Mouse (Mus musculus): Measurements from ENCODE around the gene Kcnip4. TPM values are rescaled to one million over a fixed set of nuclear protein-coding genes. Genes with fewer than 3 reads are reported as not detected.
A peak's percentile ranks its signal among the peaks of the same experiment; 100 is the strongest.

Kcnip4 gene
- total RNA-seq, 2 experiments from 2014 or later: 0.11 TPM; not detected in 1

- intact Hi-C loops (cut with DNase I): no loop called here
- DNase-seq (ENCODE audit: low spot score): no peak
These were observed 1024.5 kb downstream of the Kcnip4 start for GRCm38 (mm10) chr5:48500204-48500603.

- intact Hi-C loops (cut with DNase I): no loop called here
- DNase-seq (ENCODE audit: low spot score): no peak
These were observed 1033.7 kb downstream of the Kcnip4 start for GRCm38 (mm10) chr5:48490864-48491477.

- DNase-seq (ENCODE audit: low spot score): no peak
- intact Hi-C loops (cut with DNase I): no loop called here
These were observed 1035.0 kb downstream of the Kcnip4 start for GRCm38 (mm10) chr5:48489549-48490288.

GRCm38 (mm10) chr5:48483112-48483511, 1041.6 kb downstream of the Kcnip4 start:
- DNase-seq (ENCODE audit: low spot score): no peak
- intact Hi-C loops (cut with DNase I): no loop called here

GRCm38 (mm10) chr5:48460221-48460620, 1064.5 kb downstream of the Kcnip4 start:
- intact Hi-C loops (cut with DNase I): no loop called here
- DNase-seq (ENCODE audit: low spot score): no peak

GRCm38 (mm10) chr5:48448888-48449287, 1075.8 kb downstream of the Kcnip4 start:
- intact Hi-C loops (cut with DNase I): no loop called here
- no peak for DNase-seq (ENCODE audit: low spot score)

GRCm38 (mm10) chr5:48430459-48430858, 1094.2 kb downstream of the Kcnip4 start:
- intact Hi-C loops (cut with DNase I): no loop called here
- no peak for DNase-seq (ENCODE audit: low spot score)

GRCm38 (mm10) chr5:48421957-48422356, 1102.8 kb downstream of the Kcnip4 start:
- DNase-seq (ENCODE audit: low spot score): no peak
- intact Hi-C loops (cut with DNase I): no loop called here

GRCm38 (mm10) chr5:48419741-48420140, 1105.0 kb downstream of the Kcnip4 start:
- intact Hi-C loops (cut with DNase I): no loop called here
- DNase-seq (ENCODE audit: low spot score): no peak

- no peak for DNase-seq (ENCODE audit: low spot score)
- intact Hi-C loops (cut with DNase I): no loop called here
These were observed 1112.4 kb downstream of the Kcnip4 start for GRCm38 (mm10) chr5:48412261-48412660.

GRCm38 (mm10) chr5:48411462-48411861, 1113.2 kb downstream of the Kcnip4 start:
- no peak for DNase-seq (ENCODE audit: low spot score)
- intact Hi-C loops (cut with DNase I): no loop called here

- intact Hi-C loops (cut with DNase I): no loop called here
- no peak for DNase-seq (ENCODE audit: low spot score)
These were observed 1114.4 kb downstream of the Kcnip4 start for GRCm38 (mm10) chr5:48410348-48410747.

GRCm38 (mm10) chr5:48408276-48408675, 1116.4 kb downstream of the Kcnip4 start:
- no peak for DNase-seq (ENCODE audit: low spot score)
- intact Hi-C loops (cut with DNase I): no loop called here

GRCm38 (mm10) chr5:48402497-48402896, 1122.2 kb downstream of the Kcnip4 start:
- intact Hi-C loops (cut with DNase I): no loop called here
- no peak for DNase-seq (ENCODE audit: low spot score)

GRCm38 (mm10) chr5:48371890-48372766, 1152.6 kb downstream of the Kcnip4 start:
- intact Hi-C loops (cut with DNase I): no loop called here
- DNase-seq (ENCODE audit: low spot score): peak; percentile 85

- no peak for DNase-seq (ENCODE audit: low spot score)
- intact Hi-C loops (cut with DNase I): loop anchor here (5.0 kb wide), 1 partner anchor 107 kb away; no protein-coding TSS in a partner anchor
These were observed 1175.4 kb downstream of the Kcnip4 start for GRCm38 (mm10) chr5:48349309-48349708.

- DNase-seq (ENCODE audit: low spot score): no peak
- intact Hi-C loops (cut with DNase I): loop anchor here (2.0 to 5.0 kb wide), 2 partner anchors 104 to 219 kb away; no protein-coding TSS in a partner anchor
These were observed 1178.6 kb downstream of the Kcnip4 start for GRCm38 (mm10) chr5:48345983-48346648.

- DNase-seq (ENCODE audit: low spot score): no peak
- intact Hi-C loops (cut with DNase I): loop anchor here (2.0 to 5.0 kb wide), 2 partner anchors 103 to 219 kb away; no protein-coding TSS in a partner anchor
These were observed 1179.4 kb downstream of the Kcnip4 start for GRCm38 (mm10) chr5:48345095-48345982.
